Mouse (Mus musculus): Measurements from ENCODE around the gene Pex6.

DNA sequence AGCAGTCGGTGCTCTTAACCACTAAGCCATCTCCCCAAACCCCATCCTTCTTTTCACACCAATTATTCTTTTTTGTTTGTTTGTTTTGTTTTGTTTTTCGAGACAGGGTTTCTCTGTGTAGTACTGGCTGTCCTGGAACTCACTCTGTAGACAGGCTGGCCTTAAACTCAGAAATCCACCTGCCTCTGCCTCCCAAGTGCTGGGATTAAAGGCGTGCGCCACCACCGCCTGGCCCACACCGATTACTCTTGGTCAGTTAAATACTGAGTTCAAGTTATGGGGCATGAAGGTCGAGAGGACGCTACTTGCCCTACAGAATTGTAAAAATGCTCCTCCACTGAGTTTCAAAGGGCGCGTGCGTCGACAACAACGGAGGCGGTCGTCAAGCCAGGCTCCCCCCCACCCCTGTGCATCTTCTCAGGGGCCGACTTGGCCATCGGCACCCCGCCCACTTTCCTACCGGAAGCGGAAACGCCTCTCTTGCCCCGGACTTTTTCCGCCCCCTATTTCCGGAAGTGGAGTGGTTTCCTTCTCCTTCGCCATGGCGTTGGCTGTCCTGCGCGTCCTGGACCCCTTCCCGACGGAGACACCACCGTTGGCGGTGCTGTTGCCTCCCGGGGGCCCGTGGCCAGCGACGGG is at the start of gene Pex6:
- TF ChIP-seq CTCF (IDR thresholded peaks at IDR 0.05 in 2 of 3, conservative IDR thresholded peaks at IDR 0.05 in 1 of 3; ENCODE audit: control insufficient read depth in 1 of 3, insufficient read depth in 1 of 3, low read depth in 2 of 3, low read length in 3 of 3, poor library complexity in 1 of 3, severe bottlenecking in 1 of 3) (no peak), BHLHE40 (IDR thresholded peaks at IDR 0.05; ENCODE audit: borderline replicate concordance, low read depth, low read length) (peak; percentile 2; the same call in 1 of the 2 replicates), UBTF (IDR thresholded peaks at IDR 0.05; ENCODE audit: borderline replicate concordance, insufficient read depth, low read depth, low read length) (no peak), ZC3H11A (IDR thresholded peaks at IDR 0.05; ENCODE audit: low read depth, low read length) (no peak), SMC3 (IDR thresholded peaks at IDR 0.05; ENCODE audit: low read depth, low read length) (no peak), POLR2A (IDR thresholded peaks at IDR 0.05; ENCODE audit: control insufficient read depth in 1 of 2, insufficient read depth in 1 of 2, low read depth in 1 of 2, low read length in 2 of 2, poor library complexity in 1 of 2) (peak in 1 of 2 experiments; percentile 87; a peak in 2 of 4 replicates), RCOR1 (IDR thresholded peaks at IDR 0.05; ENCODE audit: low read depth, low read length) (peak; percentile 29; the same call in 1 of the 2 replicates), JUND (IDR thresholded peaks at IDR 0.05; ENCODE audit: low read depth, low read length) (no peak), GATA1 (IDR thresholded peaks at IDR 0.05; ENCODE audit: low read depth, low read length) (no peak), RAD21 (IDR thresholded peaks at IDR 0.05; ENCODE audit: low read depth, low read length) (no peak), NELFE (IDR thresholded peaks at IDR 0.05; ENCODE audit: low read depth, low read length) (peak; percentile 87), GABPA (IDR thresholded peaks at IDR 0.05; ENCODE audit: low read depth, low read length) (0 out of 2 replicates have a peak, but pooled peaks have one; percentile 8)
